Mouse (Mus musculus) fibroblast of lung, adult 2 months (primary cell): Measurements from ENCODE around the gene Myo18b.

Source experiments
- DNase-seq: peaks from one replicate; pipeline ENCODE4 v3.0.0-alpha.2; 2011; ENCODE audit warnings: low read depth

Gene Myo18b

DNA sequence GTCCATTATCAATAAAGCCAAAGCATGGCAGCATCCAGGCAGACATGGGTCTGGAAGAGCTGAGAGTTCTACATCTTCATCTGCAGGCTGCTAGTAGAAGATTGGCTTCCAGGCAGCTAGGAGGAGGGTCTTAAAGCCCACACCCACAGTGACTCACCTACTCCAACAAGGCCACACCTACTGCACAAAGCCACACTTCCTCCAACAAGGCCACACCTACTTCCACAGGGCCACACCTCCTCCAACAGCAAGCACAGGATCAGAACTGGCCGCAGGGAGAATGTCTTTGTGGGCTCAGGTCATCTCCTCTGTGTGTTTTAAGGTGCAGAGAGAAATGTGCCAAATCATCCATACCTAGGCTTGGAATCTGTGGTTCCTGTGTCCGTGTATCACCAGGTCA lies 224.2 kb downstream of the Myo18b start:
- DNase-seq, result no peak

DNA sequence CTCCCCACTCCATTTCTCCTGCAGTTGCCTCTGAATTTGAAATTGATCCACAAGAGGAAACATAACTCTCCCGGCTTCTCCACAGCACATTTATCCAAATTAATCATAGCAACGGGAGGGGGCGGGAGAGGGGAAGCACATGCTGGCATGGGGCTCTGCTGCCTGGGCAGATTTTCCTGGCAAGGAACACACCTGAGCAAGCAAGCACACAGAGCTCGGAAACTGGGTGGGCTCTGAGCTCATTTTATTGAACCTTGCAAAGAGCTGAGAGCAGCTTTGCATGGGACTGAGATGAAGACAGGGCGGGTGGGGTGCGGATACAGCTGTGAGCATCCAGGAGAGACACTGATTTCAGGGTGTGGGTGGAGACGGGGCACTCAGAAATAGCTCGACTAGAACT lies 229.0 kb downstream of the Myo18b start:
- DNase-seq, result no peak

DNA sequence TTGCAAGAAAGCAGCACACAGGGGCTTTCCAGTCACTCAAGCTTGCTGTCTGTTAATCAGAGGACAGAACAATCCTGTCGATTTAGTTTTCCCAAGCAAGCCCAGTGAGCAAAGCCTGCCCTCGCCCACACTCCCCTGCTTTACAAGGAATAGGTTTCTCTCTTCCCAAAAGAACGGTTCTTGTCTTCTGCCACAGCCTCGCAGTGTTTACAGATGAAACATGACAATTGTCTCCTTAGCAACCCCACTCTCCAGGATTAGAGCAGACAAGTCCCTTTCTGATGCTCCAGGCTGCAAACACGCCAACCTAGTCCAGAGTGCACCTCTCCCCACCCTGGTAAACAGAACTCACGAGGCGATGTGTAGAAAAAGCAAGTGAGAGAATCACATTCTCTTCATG lies 230.5 kb downstream of the Myo18b start:
- DNase-seq, result no peak

DNA sequence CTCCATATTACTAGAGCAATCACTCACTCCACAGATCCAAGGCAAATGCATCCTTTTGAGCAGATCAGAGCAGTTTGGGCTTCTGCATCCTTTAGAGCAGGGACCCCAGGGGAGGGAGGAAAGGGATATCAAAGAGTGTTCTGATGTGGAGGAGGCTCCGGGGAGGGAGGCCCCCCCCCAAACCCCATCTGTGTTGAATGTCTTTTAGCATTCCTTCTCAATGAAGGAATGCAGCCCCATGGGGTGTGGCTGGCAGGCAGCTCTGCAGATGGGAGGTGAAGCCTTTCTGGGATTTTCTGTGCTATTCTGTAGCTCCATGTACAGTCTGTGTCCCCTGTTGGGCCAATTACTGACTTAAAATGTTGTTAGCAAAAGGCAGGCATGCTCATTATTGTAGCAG lies 232.5 kb downstream of the Myo18b start:
- no peak for DNase-seq

DNA sequence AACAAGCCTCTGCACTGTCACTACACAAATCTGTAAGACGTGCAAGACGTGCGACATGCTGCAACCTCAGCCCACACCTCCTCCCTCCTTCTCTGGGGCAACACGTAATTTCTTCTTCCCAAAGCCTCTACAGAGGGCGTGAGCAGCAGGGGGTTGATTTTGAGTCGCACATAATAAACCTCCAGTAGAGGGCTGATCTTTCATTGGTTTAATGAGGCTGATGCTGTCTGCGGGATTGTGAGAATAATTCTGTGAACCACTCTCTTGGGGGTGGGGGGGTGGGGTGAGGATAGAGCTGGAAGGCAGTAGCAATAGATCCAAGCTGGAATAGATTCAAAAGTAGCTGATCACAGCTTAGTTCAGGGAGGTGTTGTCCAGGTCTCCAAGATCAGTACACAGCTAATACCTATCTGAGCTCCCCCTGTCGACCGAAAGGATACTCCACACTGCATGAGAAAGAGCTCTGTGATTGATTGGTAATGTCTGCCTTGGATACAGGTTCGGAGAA lies 235.2 kb downstream of the Myo18b start:
- no peak for DNase-seq

DNA sequence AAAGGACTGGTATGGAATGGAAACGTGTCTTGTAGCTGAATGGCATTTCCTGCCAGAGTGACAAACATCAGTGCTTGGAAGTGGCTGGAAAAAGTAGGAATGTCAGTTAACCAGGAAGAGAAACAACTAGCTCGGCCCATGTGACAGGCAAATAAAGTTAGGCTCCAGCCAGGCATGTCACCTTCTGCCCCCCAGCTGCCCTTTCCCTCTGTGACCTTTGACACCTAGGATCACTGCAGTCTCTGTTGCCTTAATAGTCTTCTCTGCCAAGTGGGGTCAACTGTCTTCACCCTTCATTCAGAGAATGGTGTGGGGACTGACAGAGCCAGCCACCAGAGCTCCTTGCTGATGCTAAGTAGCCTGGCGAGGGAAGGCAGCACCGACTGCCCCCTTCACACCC lies 236.9 kb downstream of the Myo18b start:
- no peak for DNase-seq

DNA sequence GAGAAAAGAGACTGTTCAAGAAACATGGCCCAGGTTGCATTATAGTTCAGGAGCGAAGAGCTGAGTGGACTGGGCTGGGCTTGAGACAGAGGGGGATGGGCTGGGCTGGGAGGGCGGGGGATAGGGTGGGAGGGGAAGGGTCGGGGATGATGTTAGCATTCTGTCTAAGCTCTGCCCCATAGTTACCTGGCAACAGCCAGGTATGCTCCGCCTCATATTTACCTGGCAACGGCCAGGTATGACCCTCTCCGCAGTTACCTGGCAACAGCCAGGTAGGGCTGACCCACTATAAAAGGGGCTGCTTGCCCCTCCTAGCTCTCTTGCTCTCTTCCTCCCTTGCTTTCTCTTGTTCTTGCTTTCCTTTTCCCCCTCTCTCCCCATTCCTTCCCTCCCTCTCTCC lies 239.4 kb downstream of the Myo18b start:
- DNase-seq, result no peak

DNA sequence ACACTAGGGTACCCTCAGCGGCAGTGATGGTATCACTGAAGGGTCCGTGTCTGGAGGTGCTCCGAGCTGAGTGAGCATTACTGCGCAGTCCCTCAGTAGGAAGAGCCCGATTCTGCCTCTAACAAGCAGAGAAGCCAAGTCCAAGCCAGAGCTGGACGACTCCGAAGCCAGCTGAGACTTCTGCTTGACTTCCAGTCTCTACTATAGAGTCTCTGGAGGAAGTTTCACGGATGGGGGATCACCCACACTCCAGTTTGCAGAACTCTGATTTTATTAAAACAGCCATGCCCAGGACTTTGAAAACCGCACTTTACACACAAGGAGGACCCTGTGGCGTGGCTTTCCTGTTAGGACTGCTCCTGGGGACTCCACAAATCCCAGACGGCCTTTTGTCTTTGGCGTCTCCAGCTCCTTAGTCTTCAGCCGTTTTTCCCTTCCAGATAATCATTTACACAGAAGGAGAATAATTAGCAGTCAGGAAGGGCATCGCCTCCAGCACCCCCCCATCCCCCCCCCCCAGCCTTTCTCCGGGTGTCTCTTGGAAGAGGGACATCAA lies 240.1 kb downstream of the Myo18b start:
- no peak for DNase-seq

DNA sequence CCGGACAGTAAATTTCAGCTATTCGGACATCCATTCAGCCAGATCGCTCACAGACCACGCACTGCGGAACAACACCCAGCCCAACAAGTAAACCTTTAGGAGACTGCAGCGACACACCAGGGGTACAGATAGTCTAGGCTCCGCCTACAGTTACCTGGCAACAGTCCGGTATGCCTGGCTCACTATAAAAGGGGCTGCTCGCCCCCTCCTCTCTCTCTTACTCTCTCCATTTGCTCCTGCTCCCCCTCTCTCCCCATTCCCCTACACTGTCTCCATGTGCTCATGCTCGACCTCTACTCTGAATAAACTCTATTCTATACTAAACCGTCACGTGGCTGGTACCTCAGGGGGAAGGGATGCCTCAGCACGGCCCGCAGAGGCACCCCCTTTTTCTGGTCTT lies 240.6 kb downstream of the Myo18b start:
- DNase-seq, result no peak

DNA sequence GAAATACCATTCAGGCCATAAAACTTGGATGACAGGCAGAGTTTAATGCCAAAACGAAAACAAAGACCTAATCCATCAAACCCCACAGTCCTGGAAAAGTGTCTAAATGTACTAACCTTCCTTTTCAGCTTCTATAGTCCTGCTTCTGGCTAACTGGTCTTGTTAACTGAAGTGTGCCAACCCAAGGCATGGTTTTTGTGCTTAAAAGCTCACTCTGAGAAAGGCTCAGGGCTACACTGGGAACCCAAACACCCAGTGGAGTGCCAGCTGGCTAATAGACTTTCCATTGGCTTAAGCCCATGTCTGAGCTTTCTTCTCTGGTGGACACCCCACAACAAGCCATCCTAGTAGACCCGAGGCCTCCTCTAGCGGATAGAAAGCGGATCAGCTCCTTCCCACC lies 244.1 kb downstream of the Myo18b start:
- DNase-seq, result no peak

DNA sequence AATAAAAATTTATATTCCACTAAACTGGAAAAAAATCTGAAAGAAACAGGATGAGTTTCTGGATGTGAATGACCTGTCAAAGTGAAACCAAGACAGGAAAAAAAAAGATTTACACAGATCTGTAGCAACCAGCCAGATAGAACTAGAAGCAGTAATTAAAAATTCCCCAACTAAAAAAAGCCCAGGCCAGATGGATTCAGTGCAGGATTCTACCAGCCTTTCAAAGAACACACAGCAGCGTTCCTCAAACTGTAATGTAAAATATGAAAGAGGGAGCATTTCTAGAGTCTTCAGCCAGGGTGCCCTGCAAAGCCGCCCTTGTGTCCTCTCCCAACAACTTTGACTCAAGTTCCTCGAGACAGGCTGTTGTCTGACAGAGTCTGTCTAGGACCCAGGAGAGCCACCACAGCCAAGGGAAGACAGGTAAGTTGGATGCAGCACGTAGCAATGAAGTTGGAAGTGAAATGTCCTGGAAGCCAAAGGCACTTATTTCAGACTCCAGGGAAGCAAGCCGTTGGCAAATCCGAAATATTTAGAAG lies 246.9 kb downstream of the Myo18b start:
- no peak for DNase-seq

DNA sequence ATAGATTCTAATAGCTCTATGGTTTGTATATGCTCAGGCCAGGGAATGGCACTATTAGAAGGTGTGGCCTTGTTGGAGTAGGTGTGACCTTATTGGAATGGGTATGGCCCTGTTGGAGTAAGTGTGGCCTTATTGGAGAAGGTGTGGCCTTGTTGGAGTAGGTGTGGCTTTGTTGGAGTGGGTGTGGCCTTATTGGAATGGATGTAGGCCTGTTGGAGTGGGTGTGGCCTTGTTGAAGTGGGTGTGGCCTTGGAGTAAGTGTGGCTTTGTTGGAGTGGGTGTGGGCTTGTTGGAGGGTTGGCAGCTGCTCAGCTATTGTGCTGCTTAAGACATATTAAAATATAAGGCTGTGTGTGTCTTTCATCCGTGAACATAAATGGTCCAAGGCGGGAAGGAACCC lies 249.3 kb downstream of the Myo18b start:
- no peak for DNase-seq

DNA sequence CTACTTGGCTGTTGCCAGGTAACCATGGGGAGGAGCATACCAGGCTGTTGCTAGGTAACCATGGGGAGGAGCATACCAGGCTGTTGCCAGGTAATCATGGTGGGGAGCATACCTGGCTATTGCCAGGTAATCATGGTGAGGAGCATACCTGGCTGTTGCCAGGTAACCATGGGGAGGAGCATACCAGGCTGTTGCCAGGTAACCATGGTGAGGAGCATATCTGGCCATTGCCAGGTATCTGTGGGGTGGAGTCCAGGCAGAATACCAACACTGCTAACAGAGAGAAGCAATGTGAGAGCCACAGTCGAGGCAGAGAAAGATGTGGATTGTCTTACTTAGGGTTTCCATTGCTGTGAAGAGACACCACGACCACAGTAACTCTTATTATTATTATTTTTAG lies 250.6 kb downstream of the Myo18b start:
- DNase-seq, result no peak

DNA sequence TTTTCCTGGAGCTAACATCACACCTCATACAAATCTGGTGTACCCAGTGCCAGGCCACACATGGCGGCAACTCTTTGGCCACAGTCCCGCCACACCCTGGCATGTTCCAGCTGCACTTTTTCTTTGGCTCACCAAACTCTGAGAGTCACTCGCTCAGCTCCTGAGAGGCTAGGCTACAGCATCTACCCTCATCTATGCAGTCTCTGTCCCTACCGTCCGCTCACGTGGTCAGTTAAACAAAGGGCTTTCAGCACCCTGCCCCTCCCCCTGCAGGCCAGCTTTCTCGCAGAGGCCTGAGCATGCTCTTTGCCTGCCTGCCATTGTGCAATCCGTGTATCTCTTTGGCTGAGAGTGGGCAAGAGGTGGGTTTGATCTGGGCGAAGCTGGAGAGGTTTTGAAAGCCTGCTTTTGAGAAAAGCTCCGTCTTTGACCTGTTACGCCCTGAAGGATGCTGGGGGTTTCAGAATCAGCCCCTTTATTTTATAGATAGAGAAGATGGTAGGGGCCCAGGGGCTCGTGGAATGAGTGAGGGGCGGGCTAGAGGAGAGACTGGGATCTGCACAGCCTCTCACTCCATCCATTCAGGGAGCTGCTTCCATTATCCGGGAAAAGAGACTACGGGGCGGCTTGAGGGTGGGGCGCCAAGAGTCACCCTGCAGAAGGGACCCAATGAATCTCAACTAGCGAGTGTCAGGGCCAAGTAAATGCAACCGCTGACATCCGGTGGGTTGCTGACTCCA lies 252.5 kb downstream of the Myo18b start:
- DNase-seq, result no peak

DNA sequence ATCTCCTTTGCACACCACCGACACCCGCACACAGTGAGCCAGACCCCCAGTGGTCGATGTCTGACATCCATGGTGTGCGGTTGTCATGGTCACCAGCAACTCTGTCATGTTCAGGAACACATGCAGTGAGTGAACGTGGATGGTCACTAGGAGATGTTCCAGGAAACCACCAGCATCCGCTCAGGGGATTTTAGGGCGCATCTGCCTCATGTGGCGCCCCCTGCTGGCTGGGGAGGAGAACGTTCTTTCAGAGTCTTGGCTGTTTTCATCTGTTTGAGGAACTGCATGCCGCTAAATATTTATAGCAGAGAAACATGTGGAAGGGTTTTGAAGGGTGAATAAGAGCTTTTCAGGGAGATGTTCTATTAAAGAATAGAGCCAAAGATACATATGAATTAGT lies 253.4 kb downstream of the Myo18b start:
- DNase-seq, result no peak

DNA sequence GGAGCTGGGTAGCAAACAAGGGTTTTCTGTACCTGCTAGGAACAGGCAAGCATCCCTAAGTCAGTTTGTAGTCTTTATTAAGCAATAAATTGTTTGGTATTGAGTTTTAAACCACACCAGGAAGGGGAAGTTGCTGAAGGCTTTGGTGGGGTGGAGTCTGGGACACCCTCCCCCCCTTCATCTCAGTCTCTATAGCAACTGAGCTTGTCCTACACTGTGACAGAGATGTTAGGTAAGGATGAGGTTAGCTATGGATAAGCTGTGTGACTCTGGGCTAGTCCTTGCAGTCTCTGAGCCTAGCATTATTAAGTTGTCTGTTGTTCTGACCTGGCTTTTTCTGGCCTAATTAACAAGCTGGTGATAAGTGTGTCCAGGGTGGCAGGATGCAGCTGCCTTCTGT lies 254.4 kb downstream of the Myo18b start:
- no peak for DNase-seq

DNA sequence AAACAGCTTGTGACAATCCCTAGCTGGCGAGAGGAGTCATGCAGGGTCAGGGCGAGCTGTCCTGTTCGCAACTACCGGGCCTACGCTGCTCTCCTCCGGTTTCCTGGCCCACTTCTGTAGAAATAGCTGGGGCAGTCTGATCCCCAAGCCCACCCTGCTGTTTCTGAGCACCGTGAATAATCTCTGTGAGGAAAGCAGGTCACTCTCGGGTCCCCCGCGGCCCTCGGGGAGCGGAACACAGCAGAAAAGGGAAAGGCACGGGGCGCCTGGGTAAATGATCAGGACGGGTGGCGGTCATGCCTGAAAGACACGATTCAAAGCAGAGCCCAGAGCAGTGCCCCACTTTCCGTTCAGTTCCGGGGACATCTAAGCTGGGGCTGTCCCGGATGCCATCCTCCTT lies 255.0 kb downstream of the Myo18b start:
- no peak for DNase-seq

DNA sequence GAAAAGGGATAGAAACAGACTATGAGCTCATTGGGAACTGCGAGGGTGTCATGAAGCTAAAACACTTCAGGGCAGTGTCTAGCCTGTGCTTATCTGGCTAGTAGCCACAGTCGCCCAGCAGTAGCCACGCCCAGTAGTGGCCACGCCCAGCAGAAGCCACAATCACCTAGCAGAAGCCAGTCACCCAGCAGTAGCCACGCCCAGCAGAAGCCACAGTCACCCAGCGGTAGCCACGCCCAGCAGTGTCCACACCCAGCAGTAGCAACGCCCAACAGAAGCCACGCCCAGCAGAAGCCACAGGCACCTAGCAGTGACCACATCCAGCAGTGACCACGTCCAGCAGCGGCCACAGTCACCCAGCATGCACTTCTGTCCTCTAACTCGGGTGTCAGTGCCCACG lies 255.5 kb downstream of the Myo18b start:
- DNase-seq, result no peak
